Mouse (Mus musculus): ENCODE data around the gene Foxa2.

Gene Foxa2

GRCm38 (mm10) chr2:148038366-148039310 lies 8.1 kb downstream of the Foxa2 start:
- no peak for DNase-seq

DNA sequence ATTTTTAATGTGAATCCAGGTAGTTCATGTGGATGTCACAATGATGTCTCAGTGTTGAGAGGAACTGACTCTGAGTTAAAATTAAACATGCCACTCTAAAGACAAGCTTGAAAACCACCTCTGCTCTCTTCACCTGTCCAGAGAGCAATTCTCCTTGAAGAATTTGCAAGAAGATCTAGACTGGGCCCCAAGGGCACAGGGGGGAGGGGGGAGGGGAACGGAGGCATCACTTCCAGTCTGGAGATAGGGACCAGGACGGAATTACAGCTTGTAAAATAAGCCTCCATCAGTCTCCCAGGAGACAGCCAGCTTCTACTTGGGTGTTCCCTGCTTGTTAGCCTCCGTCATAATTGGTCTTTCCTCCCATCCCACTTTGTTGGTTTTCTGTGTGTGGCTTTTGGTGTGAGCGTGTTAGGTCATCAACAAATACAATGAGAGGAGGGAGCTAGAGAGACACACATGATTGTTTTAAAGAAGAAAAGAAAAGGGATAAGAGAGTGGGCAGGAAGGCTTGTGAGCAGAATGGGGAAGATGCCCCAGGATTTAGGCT lies 10.1 kb downstream of the Foxa2 start:
- no peak for DNase-seq

- no peak for DNase-seq
Measured at GRCm38 (mm10) chr2:148030991-148031675, 15.6 kb downstream of the Foxa2 start.

GRCm38 (mm10) chr2:148030613-148030935 lies 16.2 kb downstream of the Foxa2 start:
- no peak for DNase-seq

GRCm38 (mm10) chr2:148029751-148030612 lies 16.8 kb downstream of the Foxa2 start:
- no peak for DNase-seq

DNA sequence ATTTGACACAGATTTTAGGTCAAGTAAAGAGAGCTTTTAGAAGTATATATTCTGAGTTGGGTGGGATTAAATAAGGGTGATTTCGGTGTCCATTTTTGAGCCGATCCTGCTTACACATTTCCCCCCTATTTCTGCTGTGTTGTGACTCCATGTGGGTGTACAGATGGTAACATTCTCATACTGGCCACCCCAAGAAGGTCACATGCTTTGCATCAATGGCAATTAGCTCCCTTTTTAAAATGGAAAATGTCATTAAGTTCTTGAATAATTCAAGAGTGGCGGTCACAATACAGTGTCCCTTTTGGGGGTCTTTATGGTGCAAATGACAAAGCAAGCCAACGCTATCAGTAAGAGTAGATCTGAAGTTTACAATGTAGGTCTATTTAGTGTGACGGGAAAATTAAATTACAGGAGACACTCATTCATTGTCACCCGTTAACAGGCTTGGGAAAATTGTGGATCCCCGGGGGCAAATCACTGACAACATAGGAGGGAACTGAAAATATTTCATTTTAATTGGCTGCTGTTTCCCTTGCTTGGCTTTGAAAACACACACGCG lies 17.6 kb downstream of the Foxa2 start:
- no peak for DNase-seq

GRCm38 (mm10) chr2:148026366-148026765 lies 20.4 kb downstream of the Foxa2 start:
- no peak for DNase-seq

- no peak for DNase-seq
Measured at GRCm38 (mm10) chr2:148025481-148025880, 21.3 kb downstream of the Foxa2 start.

DNA sequence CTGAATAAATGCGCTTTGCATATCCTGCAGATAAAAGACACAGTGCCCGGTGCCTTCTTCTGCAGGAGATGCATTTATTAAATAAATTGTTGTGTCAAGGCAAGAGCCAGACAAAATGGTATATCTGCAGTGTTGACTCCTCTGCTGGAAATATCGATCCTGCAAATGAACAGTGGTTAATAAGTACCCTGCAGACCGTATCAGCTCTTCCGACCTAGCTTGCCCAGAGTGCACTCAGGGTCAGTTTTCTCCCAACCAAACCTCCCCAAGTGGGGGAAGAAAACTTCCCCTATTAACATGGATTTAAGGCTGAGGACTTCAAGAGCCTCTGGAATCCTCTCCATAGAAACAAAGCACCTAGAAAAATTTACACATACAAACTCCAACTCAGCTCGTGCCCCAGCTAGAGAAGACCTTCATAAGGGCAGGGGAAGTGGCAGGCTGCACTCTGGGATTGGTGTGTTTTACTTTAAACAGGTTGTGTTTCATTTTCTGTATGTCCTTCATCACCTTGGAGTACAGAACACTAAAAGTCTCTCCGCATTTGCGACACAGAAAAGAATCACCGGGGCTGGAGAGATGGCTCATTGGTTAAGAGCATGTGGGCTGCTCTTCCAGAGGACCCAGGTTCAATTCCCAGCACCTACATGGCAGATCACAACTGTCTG lies 22.4 kb downstream of the Foxa2 start:
- DNase-seq: no peak

- no peak for DNase-seq
Measured at GRCm38 (mm10) chr2:148023340-148023806, 23.4 kb downstream of the Foxa2 start.

GRCm38 (mm10) chr2:148021919-148022570 lies 24.7 kb downstream of the Foxa2 start:
- DNase-seq: no peak

GRCm38 (mm10) chr2:148021016-148021415 lies 25.8 kb downstream of the Foxa2 start:
- DNase-seq: no peak

GRCm38 (mm10) chr2:148020125-148020524 lies 26.6 kb downstream of the Foxa2 start:
- no peak for DNase-seq

DNA sequence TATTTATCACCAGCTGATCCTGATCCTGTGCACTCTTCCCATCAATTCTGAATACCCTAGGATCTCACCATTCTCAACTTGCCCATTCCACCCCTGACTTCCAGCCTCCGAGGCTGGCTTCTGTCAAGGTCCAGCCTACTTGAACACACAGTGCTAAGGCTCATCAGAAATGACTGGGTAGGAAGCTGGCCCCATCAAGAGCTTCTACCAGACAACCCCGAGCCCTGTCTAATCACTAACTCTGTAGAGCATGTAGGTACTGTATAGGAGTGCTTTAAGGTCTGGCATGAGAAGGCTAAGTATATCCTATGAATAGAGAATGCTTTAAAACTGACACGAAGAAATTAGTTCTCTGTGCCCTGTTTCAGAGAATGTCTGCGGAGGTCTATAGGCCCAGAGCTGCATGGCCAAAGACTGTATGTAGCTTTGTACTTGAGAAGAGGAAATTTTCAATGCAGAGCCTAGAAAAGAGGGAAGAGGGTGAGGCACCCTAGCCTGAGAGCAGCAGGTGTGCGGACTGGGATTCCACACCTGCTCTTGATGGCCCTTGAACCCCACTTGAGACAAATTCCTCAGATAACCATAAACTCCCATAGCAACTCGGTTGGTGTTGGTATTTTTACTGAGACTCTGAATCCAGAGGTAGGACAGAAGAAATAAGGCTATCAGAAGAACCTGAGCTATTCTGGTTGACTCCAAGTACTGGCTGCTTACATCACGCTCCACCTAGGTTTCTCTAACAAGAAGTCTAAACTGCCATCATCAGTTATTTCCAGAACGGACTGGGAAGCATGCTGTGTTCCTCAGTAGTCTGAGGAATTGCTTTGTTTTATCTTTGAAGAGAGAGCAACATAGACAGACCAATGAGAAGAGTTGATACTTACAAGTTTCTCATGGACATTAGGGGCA lies 28.7 kb downstream of the Foxa2 start:
- no peak for DNase-seq

DNA sequence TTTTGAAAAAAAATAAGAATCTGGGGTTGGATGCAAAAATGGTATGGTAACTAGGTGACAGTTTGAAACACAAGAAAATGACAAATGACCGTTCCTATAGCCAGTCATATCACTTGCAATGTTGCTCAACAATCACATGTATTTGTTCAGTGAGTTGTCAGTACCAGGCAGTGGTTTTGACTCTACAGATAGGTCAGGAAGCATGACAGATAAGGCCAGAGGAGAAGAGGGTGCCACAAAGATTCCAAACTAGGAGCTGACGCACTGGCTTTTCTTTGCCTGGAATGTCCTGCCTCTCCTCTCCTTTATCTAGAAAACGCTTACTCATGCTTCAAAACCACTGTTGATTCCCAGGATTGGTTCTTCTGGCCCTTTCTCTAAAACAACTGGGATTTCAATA lies 33.4 kb downstream of the Foxa2 start:
- no peak for DNase-seq

DNA sequence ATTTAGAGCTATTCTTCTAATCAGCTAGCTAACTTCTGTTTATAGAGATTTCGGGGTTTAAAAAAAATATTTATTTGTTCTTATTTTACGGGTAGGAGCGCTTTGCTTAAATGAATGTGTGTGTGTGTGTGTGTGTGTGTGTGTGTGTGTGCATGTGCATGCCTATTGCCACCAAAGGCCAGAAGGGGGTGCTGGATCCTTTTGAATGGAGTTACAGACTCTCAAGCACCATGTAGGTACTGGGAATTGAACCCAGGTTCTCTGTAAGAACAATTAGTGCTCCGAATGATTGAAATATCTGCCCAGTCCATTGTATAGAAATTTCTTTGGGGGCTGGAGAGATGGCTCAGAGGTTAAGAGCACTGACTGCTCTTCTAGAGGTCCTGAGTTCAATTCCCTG lies 37.7 kb downstream of the Foxa2 start:
- DNase-seq: no peak

DNA sequence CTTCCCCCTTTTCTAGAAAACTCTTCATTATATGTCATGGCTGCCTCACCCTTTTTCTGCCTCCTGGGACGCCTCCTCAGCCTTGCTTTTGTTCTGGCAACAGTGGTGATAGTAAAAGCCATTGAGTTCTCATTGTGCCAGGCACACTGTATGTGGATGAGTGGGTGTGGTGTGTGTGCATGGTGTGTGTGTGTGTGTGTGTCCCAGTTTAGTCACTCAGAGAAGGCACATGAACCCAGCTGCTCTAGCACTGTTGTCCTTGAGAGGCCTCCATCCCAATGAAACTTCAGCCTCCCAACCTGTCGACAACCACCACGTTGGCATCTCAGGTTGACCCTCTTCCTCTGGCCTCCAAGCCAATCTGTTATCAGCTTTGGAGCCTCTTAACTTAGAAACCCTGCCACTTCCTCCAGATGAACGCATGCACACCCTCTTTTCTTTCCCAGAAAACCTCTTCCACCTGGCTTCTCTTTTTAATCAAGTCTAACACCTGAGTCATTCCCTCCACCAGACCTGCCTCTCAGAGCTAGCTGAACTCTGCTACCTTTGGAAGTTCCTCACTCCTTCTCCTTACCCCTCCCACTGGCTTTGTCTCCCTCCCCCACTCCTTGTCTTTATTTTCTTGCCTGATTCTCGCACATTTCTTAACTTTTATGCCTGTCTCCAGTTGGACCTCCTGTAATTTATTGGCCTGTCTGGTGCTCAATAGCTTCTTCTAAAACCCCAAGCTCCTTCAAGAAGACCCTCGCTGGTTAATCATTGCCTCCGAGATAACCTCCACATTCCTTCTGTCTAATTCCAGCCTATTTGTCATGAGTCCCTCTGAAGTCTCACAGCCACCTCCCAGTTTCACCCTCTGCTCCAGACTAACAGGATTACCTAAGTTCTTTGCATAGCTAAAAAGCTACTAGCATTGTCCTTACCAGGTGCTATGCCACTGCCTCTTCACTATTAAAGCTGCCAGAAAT lies 41.9 kb downstream of the Foxa2 start:
- no peak for DNase-seq

GRCm38 (mm10) chr2:148003511-148003910 lies 43.3 kb downstream of the Foxa2 start:
- DNase-seq: no peak

All from thymus, postnatal 14 days (tissue).